Mouse (Mus musculus) CD4-positive, CD25-positive, alpha-beta regulatory T cell (primary cell): Measurements from ENCODE around the gene Gm11564. TPM values are rescaled to one million over a fixed set of nuclear protein-coding genes. Genes with fewer than 3 reads are reported as not detected.

Source experiments
- polyA plus RNA-seq: library from polyadenylated mRNA; unstranded; fragments of 100-300 nt; shearing (Covaris generic); gene quantifications from one replicate; pipeline ENCODE4 v1.2.1, GENCODE M21; 2017

The Gm11564 gene
- polyA plus RNA-seq: not detected

GRCm38 (mm10) chr11:99815566-99815965, at the start of gene Gm11564:
TSS of gene Gm11564 (minus strand) at chr11:99815666.

GRCm38 (mm10) chr11:99864176-99864575, 48.7 kb upstream of the Gm11564 start, which contains the start of gene Gm11559:
TSS of gene Gm11559 (plus strand) at chr11:99864476.

GRCm38 (mm10) chr11:99857617-99858016, 42.2 kb upstream of the Gm11564 start, which contains the start of gene Gm11568:
TSS of gene Gm11568 (plus strand) at chr11:99857917.

GRCm38 (mm10) chr11:99851508-99851907, 36.0 kb upstream of the Gm11564 start, which contains the start of gene Krtap4-16:
TSS of gene Krtap4-16 (minus strand) at chr11:99851608.

GRCm38 (mm10) chr11:99837966-99838365, 22.5 kb upstream of the Gm11564 start, which contains the start of gene 2300003K06Rik:
TSS of gene 2300003K06Rik (minus strand) at chr11:99838066.

GRCm38 (mm10) chr11:99809792-99810191, 5.7 kb downstream of the Gm11564 start, which contains the start of gene Krtap4-13:
TSS of gene Krtap4-13 (minus strand) at chr11:99809892.

GRCm38 (mm10) chr11:99804346-99804745, 11.1 kb downstream of the Gm11564 start, which contains the start of gene Gm11554:
TSS of gene Gm11554 (minus strand) at chr11:99804446.

GRCm38 (mm10) chr11:99798832-99799231, 16.6 kb downstream of the Gm11564 start, which contains the start of gene Gm11569:
TSS of gene Gm11569 (minus strand) at chr11:99798932.

GRCm38 (mm10) chr11:99793367-99793766, 22.1 kb downstream of the Gm11564 start, which contains the start of gene Gm11596:
TSS of gene Gm11596 (minus strand) at chr11:99793467.

GRCm38 (mm10) chr11:99784900-99785299, 30.6 kb downstream of the Gm11564 start, which contains the start of gene Krtap4-9:
TSS of gene Krtap4-9 (plus strand) at chr11:99785200.

GRCm38 (mm10) chr11:99780604-99781003, 34.9 kb downstream of the Gm11564 start, which contains the start of gene Krtap4-8:
TSS of gene Krtap4-8 (minus strand) at chr11:99780704.

GRCm38 (mm10) chr11:99772813-99773212, 42.7 kb downstream of the Gm11564 start, which contains the start of gene Gm11595:
TSS of gene Gm11595 (minus strand) at chr11:99772913.

Other genes with a start within 250 kb of the Gm11564 start
- not detected for gene Krtap3-1, start 249.0 kb downstream of the Gm11564 start, polyA plus RNA-seq
- gene Krtap1-5, start 234.7 kb downstream of the Gm11564 start, polyA plus RNA-seq: not detected
- gene Krtap1-4, start 232.0 kb downstream of the Gm11564 start, polyA plus RNA-seq: not detected
- not detected for gene Krtap1-3, start 224.3 kb downstream of the Gm11564 start, polyA plus RNA-seq
- not detected for gene Krtap9-3, start 217.6 kb downstream of the Gm11564 start, polyA plus RNA-seq
- not detected for gene Gm11938, start 212.4 kb downstream of the Gm11564 start, polyA plus RNA-seq
- not detected for gene Gm11937, start 205.5 kb downstream of the Gm11564 start, polyA plus RNA-seq
- not detected for gene Krtap2-4, start 200.8 kb downstream of the Gm11564 start, polyA plus RNA-seq
- not detected for gene Gm11562, start 195.2 kb downstream of the Gm11564 start, polyA plus RNA-seq
- not detected for gene Krtap4-1, start 187.4 kb downstream of the Gm11564 start, polyA plus RNA-seq
- not detected for gene Krtap4-2, start 180.6 kb downstream of the Gm11564 start, polyA plus RNA-seq
- gene Krtap4-7, start 171.6 kb downstream of the Gm11564 start, polyA plus RNA-seq: not detected
- gene Gm11555, start 165.4 kb downstream of the Gm11564 start, polyA plus RNA-seq: not detected
- gene Gm11563, start 156.7 kb downstream of the Gm11564 start, polyA plus RNA-seq: not detected
- gene Krtap4-6, start 149.7 kb downstream of the Gm11564 start, polyA plus RNA-seq: not detected
- gene Gm14190, start 124.9 kb downstream of the Gm11564 start, polyA plus RNA-seq: not detected
- gene Gm14180, start 81.4 kb downstream of the Gm11564 start, polyA plus RNA-seq: not detected
- gene Gm11595, start 42.8 kb downstream of the Gm11564 start, polyA plus RNA-seq: not detected
- gene Krtap4-8, start 35.0 kb downstream of the Gm11564 start, polyA plus RNA-seq: not detected
- not detected for gene Krtap4-9, start 30.5 kb downstream of the Gm11564 start, polyA plus RNA-seq
- not detected for gene Gm11596, start 22.2 kb downstream of the Gm11564 start, polyA plus RNA-seq
- not detected for gene Gm11569, start 16.7 kb downstream of the Gm11564 start, polyA plus RNA-seq
- gene Gm11554, start 11.2 kb downstream of the Gm11564 start, polyA plus RNA-seq: not detected
- not detected for gene Krtap4-13, start 5.8 kb downstream of the Gm11564 start, polyA plus RNA-seq
- not detected for gene 2300003K06Rik, start 22.4 kb upstream of the Gm11564 start, polyA plus RNA-seq
- gene Krtap4-16, start 35.9 kb upstream of the Gm11564 start, polyA plus RNA-seq: not detected
- gene Gm11568, start 42.3 kb upstream of the Gm11564 start, polyA plus RNA-seq: not detected
- gene Gm11559, start 48.8 kb upstream of the Gm11564 start, polyA plus RNA-seq: not detected
- gene Krtap9-1, start 57.7 kb upstream of the Gm11564 start, polyA plus RNA-seq: not detected
- gene Gm11567, start 63.5 kb upstream of the Gm11564 start, polyA plus RNA-seq: not detected
- gene Krtap31-1, start 92.3 kb upstream of the Gm11564 start, polyA plus RNA-seq: not detected
- gene Gm11565, start 99.1 kb upstream of the Gm11564 start, polyA plus RNA-seq: not detected
- gene Krtap31-2, start 120.6 kb upstream of the Gm11564 start, polyA plus RNA-seq: not detected
- gene Krtap9-5, start 132.8 kb upstream of the Gm11564 start, polyA plus RNA-seq: not detected
- gene Krtap29-1, start 163.4 kb upstream of the Gm11564 start, polyA plus RNA-seq: not detected
- not detected for gene Krtap16-1, start 170.9 kb upstream of the Gm11564 start, polyA plus RNA-seq
- gene Krtap17-1, start 178.3 kb upstream of the Gm11564 start, polyA plus RNA-seq: not detected
- not detected for gene Krt33a, start 200.5 kb upstream of the Gm11564 start, polyA plus RNA-seq
- not detected for gene Krt33b, start 214.2 kb upstream of the Gm11564 start, polyA plus RNA-seq
- not detected for gene Krt34, start 225.9 kb upstream of the Gm11564 start, polyA plus RNA-seq
- not detected for gene Krt31, start 234.9 kb upstream of the Gm11564 start, polyA plus RNA-seq